Mouse (Mus musculus) C2C12 (cell line): ENCODE measurements around the gene Gm10135. TPM values are rescaled to one million over a fixed set of nuclear protein-coding genes. Genes with fewer than 3 reads are reported as not detected.
"Not testable (repeated sequence)": the region's sequence is repeated elsewhere in the genome, so short reads cannot be mapped to it uniquely, and the experiment has no call there.

Source experiments
- H3K27me3 ChIP-seq: one replicate; pipeline ENCODE4 v1.6.1; 2011; ENCODE audit not compliant: control insufficient read depth, insufficient read depth, insufficient read length
- H3K36me3 ChIP-seq: one replicate; pipeline ENCODE4 v1.6.1; 2011; ENCODE audit not compliant: control insufficient read depth, insufficient read depth
- H3K4me3 ChIP-seq: one replicate; pipeline ENCODE4 v1.5.1; 2011; ENCODE audit warnings: mild to moderate bottlenecking, control low read depth; ENCODE audit not compliant: poor library complexity, insufficient read depth, severe bottlenecking
- H3K79me2 ChIP-seq: one replicate; pipeline ENCODE4 v1.6.1; 2011; ENCODE audit not compliant: control insufficient read depth, insufficient read depth
- H3K79me3 ChIP-seq: one replicate; pipeline ENCODE4 v1.6.1; 2011; ENCODE audit warnings: low read depth, control low read depth
- H3ac ChIP-seq: one replicate; pipeline ENCODE3; 2011; ENCODE audit warnings: low read depth; ENCODE audit not compliant: control insufficient read depth, insufficient read length
- CEBPB ChIP-seq: IDR thresholded peaks from one replicate; pipeline ENCODE4 v1.6.1; 2011; ENCODE audit warnings: low read depth, mild to moderate bottlenecking, control low read depth, moderate library complexity
- CTCF ChIP-seq: IDR thresholded peaks from one replicate; pipeline ENCODE4 v1.5.1; 2011; ENCODE audit not compliant: control insufficient read depth, insufficient read depth, insufficient read length
- FOSL1 ChIP-seq: IDR thresholded peaks from one replicate; pipeline ENCODE4 v1.8.0; 2011; ENCODE audit warnings: mild to moderate bottlenecking, low read length; ENCODE audit not compliant: poor library complexity, insufficient read depth, severe bottlenecking
- MAX ChIP-seq: IDR thresholded peaks from one replicate; pipeline ENCODE4 v1.6.1; 2011; ENCODE audit warnings: mild to moderate bottlenecking, control low read depth
- MYOD1 ChIP-seq: IDR thresholded peaks from one replicate; pipeline ENCODE4 v1.6.1; 2011; ENCODE audit warnings: low read depth; ENCODE audit not compliant: control insufficient read depth, insufficient read length
- MYOG ChIP-seq: IDR thresholded peaks from one replicate; pipeline ENCODE4 v1.6.1; 2011; ENCODE audit not compliant: control insufficient read depth, insufficient read length; ENCODE audit errors: extremely low read depth
- USF1 ChIP-seq: IDR thresholded peaks from one replicate; pipeline ENCODE4 v1.6.1; 2011; ENCODE audit warnings: low read depth, mild to moderate bottlenecking, control low read depth, moderate library complexity
- polyA plus RNA-seq: library from polyadenylated mRNA; unstranded; fragments of >200 nt; fragmentation: generic; extraction: Trizol; gene quantifications from one replicate; pipeline ENCODE4 v1.2.1, GENCODE M21; 2012; ENCODE audit warnings: missing spikeins

Gene Gm10135
- polyA plus RNA-seq, 1 experiment = not detected

DNA sequence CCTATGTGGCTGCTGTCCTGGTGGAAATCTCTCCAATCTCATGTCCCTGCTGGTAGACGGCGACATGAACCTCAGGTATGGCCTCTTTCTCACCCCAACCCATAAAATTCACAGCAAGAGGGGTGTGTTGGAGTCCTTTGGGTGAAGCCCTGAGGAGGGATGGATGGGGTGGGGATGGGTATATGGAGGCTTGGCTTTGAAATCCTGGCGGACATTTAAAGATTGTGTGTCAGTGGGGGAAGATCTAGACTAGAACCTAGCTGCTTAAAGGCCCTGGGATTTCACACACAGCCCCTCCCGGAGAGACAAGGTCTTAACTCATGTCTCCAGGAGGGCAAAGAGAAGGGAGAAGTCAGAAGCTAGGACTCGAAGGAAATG is 33.1 kb upstream of the Gm10135 start:
- H3K79me2 ChIP-seq = no peaks in the 10 kb centered on the region

DNA sequence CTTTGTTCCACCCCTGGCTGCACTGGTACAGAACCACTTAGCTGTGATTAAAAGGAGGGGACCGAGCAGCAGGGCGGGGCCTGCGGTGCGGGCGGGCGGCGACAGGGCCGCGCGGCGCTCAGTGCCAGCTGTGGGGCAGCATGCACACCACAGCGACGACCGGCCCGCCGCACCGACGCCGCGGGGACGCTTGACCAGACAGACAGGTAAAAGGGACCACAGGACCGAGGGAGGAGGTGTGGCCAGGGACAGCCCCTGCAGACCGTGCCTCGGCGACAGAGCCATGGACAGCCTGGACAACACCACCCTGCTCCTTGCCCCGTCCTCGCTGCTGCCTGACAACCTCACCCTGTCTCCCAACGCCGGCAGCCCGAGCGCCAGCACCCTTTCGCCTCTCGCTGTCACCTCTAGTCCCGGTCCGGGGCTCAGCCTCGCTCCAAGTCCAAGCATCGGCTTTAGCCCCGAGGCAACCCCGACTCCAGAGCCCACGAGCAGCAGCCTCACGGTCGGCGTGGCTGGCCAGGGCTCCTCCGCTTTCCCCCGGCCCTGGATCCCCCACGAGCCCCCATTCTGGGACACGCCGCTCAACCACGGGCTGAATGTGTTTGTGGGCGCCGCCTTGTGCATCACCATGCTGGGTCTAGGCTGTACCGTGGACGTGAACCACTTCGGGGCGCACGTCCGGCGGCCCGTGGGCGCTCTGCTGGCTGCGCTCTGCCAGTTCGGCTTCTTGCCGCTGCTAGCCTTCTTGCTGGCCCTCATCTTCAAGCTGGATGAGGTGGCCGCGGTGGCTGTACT is 32.5 kb upstream of the Gm10135 start, which contains the start of gene Slc10a4:
Gene Slc10a4 (plus strand): TSS at position 100 of the 798 bp plus-strand sequence.
- Histone ChIP-seq H3K36me3 (no peaks in the 10 kb centered on the region), H3ac (no peak within 1 kb of the TSS), H3K79me2 (no peaks in the 10 kb centered on the region), H3K27me3 (peaks cover 10% of the 10 kb centered on the region), H3K79me3 (no peaks in the 10 kb centered on the region), H3K4me3 (no peak within 1 kb of the TSS)
- no peak for TF ChIP-seq FOSL1
- TF ChIP-seq CTCF = no peak
- TF ChIP-seq MYOD1 = no peak
- no peak for TF ChIP-seq MYOG
- TF ChIP-seq MAX = no peak
- no peak for TF ChIP-seq USF1
- TF ChIP-seq CEBPB = no peak

More for the DNA sequence above, 33.1 kb upstream of the Gm10135 start:
- Histone ChIP-seq H3K36me3 (no peaks in the 10 kb centered on the region), H3K4me3 (no peak overlapping the region), H3K79me3 (no peaks in the 10 kb centered on the region), H3ac (no peak overlapping the region), H3K27me3 (peaks cover 10% of the 10 kb centered on the region)
- TF ChIP-seq CEBPB (no peak), MAX (no peak), FOSL1 (no peak), CTCF (no peak)

- no peaks in the 10 kb centered on the region for H3K79me2 ChIP-seq
- H3K4me3 ChIP-seq = no peak overlapping the region
- no peak overlapping the region for H3ac ChIP-seq
- no peaks in the 10 kb centered on the region for H3K36me3 ChIP-seq
- TF ChIP-seq CEBPB (no peak), CTCF (no peak), MYOD1 (no peak), FOSL1 (no peak), MYOG (no peak), MAX (no peak), USF1 (no peak)
- H3K27me3 ChIP-seq = peaks cover 10% of the 10 kb centered on the region
- no peaks in the 10 kb centered on the region for H3K79me3 ChIP-seq
These were observed 29.5 kb upstream of the Gm10135 start for GRCm38 (mm10) chr5:73004046-73004445.

DNA sequence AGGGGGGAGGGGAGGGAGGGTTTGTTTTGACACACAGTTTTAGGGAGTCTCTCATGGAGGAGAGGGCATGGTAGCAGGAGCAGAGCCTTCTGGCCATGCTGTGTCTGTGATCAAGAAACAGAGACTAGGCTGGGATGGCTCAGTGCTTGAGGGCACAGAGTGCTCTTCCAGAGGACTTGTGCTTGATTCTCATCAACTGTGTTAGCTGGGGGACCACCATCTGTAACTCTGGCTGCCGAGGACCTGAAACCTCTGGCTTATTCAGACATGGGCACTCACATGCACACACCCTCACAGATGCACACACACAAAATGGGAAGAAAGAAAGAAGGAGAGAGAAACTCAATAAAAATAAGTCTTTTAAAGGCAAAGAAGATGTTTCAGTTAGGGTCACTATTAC is 24.0 kb upstream of the Gm10135 start:
- H3K27me3 ChIP-seq, H3ac ChIP-seq, H3K36me3 ChIP-seq, H3K4me3 ChIP-seq, H3K79me3 ChIP-seq, H3K79me2 ChIP-seq: not testable (repeated sequence)

GRCm38 (mm10) chr5:72995379-72995778 is 20.9 kb upstream of the Gm10135 start:
- Histone ChIP-seq H3K36me3 (no peaks in the 10 kb centered on the region), H3K79me2 (no peaks in the 10 kb centered on the region), H3K27me3 (no peaks in the 10 kb centered on the region), H3K79me3 (no peaks in the 10 kb centered on the region), H3K4me3 (no peak overlapping the region), H3ac (no peak overlapping the region)
- no peak for TF ChIP-seq CEBPB
- TF ChIP-seq MYOG = no peak
- no peak for TF ChIP-seq MAX
- no peak for TF ChIP-seq USF1
- no peak for TF ChIP-seq MYOD1
- TF ChIP-seq FOSL1 = no peak
- TF ChIP-seq CTCF = no peak

- H3K79me3 ChIP-seq = no peaks in the 10 kb centered on the region
- no peak overlapping the region for H3K4me3 ChIP-seq
- no peaks in the 10 kb centered on the region for H3K27me3 ChIP-seq
- no peak overlapping the region for H3ac ChIP-seq
- no peak for TF ChIP-seq CTCF
- no peak for TF ChIP-seq CEBPB
- no peak for TF ChIP-seq MYOD1
- TF ChIP-seq USF1 = no peak
- no peak for TF ChIP-seq FOSL1
- no peak for TF ChIP-seq MAX
- TF ChIP-seq MYOG = no peak
- no peaks in the 10 kb centered on the region for H3K36me3 ChIP-seq
- no peaks in the 10 kb centered on the region for H3K79me2 ChIP-seq
These were observed 20.4 kb upstream of the Gm10135 start for GRCm38 (mm10) chr5:72994928-72995327.
